Mouse (Mus musculus) adrenal gland, postnatal 14 days (tissue): ENCODE data around the gene Olfr1458. TPM values are rescaled to one million over a fixed set of nuclear protein-coding genes. Genes with fewer than 3 reads are reported as not detected.

Source experiments
- DNase-seq: peaks from one replicate; pipeline ENCODE4 v3.0.0; 2021; ENCODE audit warnings: mixed read lengths
- long read RNA-seq, 2 experiments: library from polyadenylated mRNA; stranded (forward); transcript quantifications; one replicate each; pipeline ENCODE4 v2.0.0; 2021
- total RNA-seq: library from RNA; stranded (reverse); gene quantifications from 2 replicates; pipeline ENCODE4 v1.2.3, GENCODE M21; 2021

The Olfr1458 gene
- total RNA-seq: not detected in 2 replicates
- long read RNA-seq, experiment 1: 0 reads
- long read RNA-seq, experiment 2: 0 reads

DNA sequence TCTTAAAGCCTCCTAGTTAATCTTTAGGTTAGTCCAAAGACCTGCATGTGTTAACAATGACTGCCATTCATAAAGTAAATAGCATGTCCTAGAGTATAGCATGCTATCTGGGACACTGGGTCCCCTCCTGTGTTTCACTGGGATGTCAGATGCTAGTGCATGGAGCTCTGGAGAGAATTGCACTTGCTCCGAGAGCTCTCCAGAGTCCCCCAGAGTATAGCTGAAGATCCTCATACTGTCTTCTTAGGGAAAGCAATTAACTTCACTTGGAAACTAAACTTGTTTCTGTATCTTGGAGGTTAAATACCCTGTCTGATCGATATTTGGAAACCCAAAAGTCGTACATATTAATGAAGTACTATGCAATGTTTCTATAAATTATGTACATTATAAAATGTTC lies at the start of gene Olfr1458:
Gene Olfr1458, minus strand, starts transcription at position 101 of the 400 bp plus-strand sequence.
- no peak for DNase-seq

DNA sequence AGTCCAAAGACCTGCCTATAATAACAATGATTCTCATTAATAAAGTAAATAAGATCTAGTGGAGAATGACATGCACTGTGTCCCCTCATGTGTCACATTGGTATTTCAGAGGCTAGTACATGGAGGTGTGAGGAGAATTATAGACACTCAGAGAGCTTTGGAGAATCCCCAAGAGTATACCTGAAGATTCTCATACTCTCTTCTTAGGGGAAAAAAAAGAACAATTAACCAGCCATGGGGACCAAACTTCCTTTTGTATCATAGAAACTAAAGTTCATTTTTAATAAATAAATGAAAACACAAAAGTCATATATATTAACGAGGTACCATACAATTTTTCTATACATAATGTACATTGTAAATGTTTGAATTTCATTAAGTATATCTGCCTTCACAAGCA lies 42.9 kb upstream of the Olfr1458 start, which contains the start of gene Olfr1459:
Gene Olfr1459, minus strand, starts transcription at position 101 of the 400 bp plus-strand sequence.
- DNase-seq: no peak

DNA sequence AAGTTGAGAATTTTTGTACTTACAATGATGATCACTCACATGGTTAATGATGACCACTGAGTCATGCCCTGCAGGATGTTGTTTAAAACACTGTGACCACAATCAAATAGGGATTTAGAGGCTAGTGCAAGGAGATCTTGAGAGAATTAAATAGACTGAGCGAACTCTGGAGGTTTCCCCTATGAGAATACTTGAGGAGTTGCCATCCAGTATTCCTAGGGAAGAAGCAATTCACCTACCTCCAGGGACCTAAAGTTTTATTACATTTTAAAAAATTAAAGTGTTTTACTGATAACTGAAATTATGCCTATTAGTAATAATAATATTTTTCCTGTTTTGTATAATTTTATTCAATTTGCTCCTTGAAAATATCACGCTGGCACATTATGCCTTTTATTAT lies 8.8 kb downstream of the Olfr1458 start, which contains the start of gene Olfr1457:
Gene Olfr1457, minus strand, starts transcription at position 101 of the 400 bp plus-strand sequence.
- no peak for DNase-seq

GRCm38 (mm10) chr19:13093908-13094307 lies 12.7 kb downstream of the Olfr1458 start:
- DNase-seq: no peak

DNA sequence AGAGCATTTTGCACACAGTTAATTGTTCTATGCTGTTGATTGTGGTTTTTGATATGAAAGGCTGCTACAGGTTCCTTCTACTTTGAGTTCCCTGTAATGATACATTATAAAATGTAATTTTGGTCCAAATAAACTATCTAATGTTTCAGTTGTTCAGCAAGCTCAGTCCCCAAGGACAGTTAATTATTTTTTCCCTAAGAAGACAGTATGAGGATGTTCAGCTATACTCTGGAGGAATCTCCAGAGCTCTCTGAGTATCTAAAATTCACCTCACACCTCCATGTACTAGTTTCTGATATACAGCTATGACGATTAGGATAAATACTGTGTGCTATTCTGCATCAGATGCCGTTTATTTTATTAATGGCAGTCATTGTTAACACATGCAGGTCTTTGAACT lies 46.3 kb downstream of the Olfr1458 start, which contains the start of gene Olfr1454:
Gene Olfr1454, plus strand, starts transcription at position 301 of the 400 bp plus-strand sequence.
- DNase-seq: no peak

Other genes starting within 250 kb of the Olfr1458 start
- not detected in 2 replicates for gene Olfr1444, start 249.5 kb downstream of the Olfr1458 start, total RNA-seq
- gene Olfr1445, start 222.9 kb downstream of the Olfr1458 start, total RNA-seq: not detected in 2 replicates
- gene Olfr1446, start 213.3 kb downstream of the Olfr1458 start, total RNA-seq: not detected in 2 replicates
- not detected in 2 replicates for gene Olfr1447, start 203.0 kb downstream of the Olfr1458 start, total RNA-seq
- not detected in 2 replicates for gene Olfr1448, start 182.4 kb downstream of the Olfr1458 start, total RNA-seq
- gene Olfr1449, start 175.9 kb downstream of the Olfr1458 start, total RNA-seq: not detected in 2 replicates
- gene Olfr1450, start 156.5 kb downstream of the Olfr1458 start, total RNA-seq: not detected in 2 replicates
- not detected in 2 replicates for gene Olfr1451, start 111.8 kb downstream of the Olfr1458 start, total RNA-seq
- gene Olfr1453, start 78.4 kb downstream of the Olfr1458 start, total RNA-seq: not detected in 2 replicates
- not detected in 2 replicates for gene Olfr1454, start 46.2 kb downstream of the Olfr1458 start, total RNA-seq
- gene Olfr1457, start 8.9 kb downstream of the Olfr1458 start, total RNA-seq: not detected in 2 replicates
- gene Olfr1459, start 42.8 kb upstream of the Olfr1458 start, total RNA-seq: 0.04 and 0.07 TPM in 2 replicates
- gene Olfr1461, start 56.2 kb upstream of the Olfr1458 start, total RNA-seq: not detected in 2 replicates
- not detected in 2 replicates for gene Olfr1462, start 79.0 kb upstream of the Olfr1458 start, total RNA-seq
- not detected in 2 replicates for gene Olfr1463, start 124.6 kb upstream of the Olfr1458 start, total RNA-seq
- gene Olfr1465, start 208.8 kb upstream of the Olfr1458 start, total RNA-seq: not detected in 2 replicates
- gene Olfr1466, start 232.1 kb upstream of the Olfr1458 start, total RNA-seq: not detected in 2 replicates